ENCODE assay signal across 8 mouse cellular contexts in the genomic region with DNA sequence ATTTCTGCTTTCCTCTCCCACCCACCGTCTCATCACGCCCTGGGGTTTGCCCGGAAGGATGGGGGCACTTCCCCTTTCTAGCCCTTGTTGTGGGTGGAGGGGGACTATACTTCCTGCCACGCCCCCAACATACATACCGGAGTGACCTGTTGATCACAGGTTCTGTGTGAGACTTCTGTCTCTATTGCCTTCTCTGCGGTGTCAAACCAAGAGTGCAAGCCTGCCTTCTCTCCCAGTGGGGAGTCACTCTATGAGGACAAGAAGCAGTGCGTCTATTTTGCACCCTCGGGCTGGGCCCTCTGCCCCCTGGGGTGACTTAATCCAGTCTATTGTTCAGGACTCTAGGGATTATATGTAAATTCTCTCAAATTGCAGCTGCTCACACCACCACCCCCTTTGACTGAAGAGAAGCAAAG.
A peak's percentile ranks its signal among the peaks of the same experiment; 100 is the strongest.
DNase-seq lines count a peak whose midpoint lies in the region; ATAC-seq and TF ChIP-seq lines count a peak whose summit lies in the region.

No protein-coding gene starts in this region.

- H3K4me2 ChIP-seq in lung, embryonic 14.5 days, result peak overlapping the region; percentile 32
- 0 out of 2 replicates have a peak overlapping the region, but pooled peaks have one; percentile 8 for H3K4me2 ChIP-seq in heart, embryonic 16.5 days (ENCODE audit: low read depth, low read length)
- peak overlapping the region; percentile 27 for H3K4me2 ChIP-seq in midbrain, embryonic 11.5 days

- no peak for TF ChIP-seq CTCF in lung, embryonic 14.5 days (IDR thresholded peaks at IDR 0.05; ENCODE audit: low read depth)

- no peaks in the 10 kb centered on the region for H3K27me3 ChIP-seq in lung, embryonic 14.5 days (ENCODE audit: insufficient read depth, low read length)
- H3K27me3 ChIP-seq in heart, embryonic 16.5 days (ENCODE audit: control insufficient read depth, insufficient read depth, low read length), result no peaks in the 10 kb centered on the region
- no peaks in the 10 kb centered on the region; the same call in 1 of the 2 replicates for H3K27me3 ChIP-seq in midbrain, embryonic 11.5 days (ENCODE audit: control insufficient read depth, insufficient read depth, low read length)

- DNase-seq in lung, embryonic 14.5 days, result peak; percentile 26
- DNase-seq in lung, postnatal 14 days, result no peak
- peak; percentile 94 for DNase-seq in midbrain, embryonic 11.5 days (ENCODE audit: low spot score, missing footprints)
- peak; percentile 38 to 65 for DNase-seq in thymus, adult 18-20 months
- DNase-seq in right cerebral cortex, adult 18-20 months, result no peak
- no peak for DNase-seq in cerebellum, adult 11-12 months
- DNase-seq in left cerebral cortex, adult 8-10 months (ENCODE audit: low spot score in 2 of 2), result no peak

- peak; percentile 21; the same call in 1 of the 2 replicates for ATAC-seq in lung, embryonic 14.5 days (ENCODE audit: insufficient read depth)
- ATAC-seq in heart, embryonic 16.5 days (replicated peaks; ENCODE audit: extremely low read depth, insufficient read depth, low FRiP score), result no peak
- peak; percentile 78 for ATAC-seq in midbrain, embryonic 11.5 days (ENCODE audit: low FRiP score)

- H3K4me1 ChIP-seq in lung, embryonic 14.5 days (ENCODE audit: insufficient read depth), result peaks cover 20% of the 10 kb centered on the region; the same call in 1 of the 2 replicates
- H3K4me1 ChIP-seq in heart, embryonic 16.5 days (ENCODE audit: control insufficient read depth, insufficient read depth, low read length), result peaks cover 13% of the 10 kb centered on the region
- H3K4me1 ChIP-seq in midbrain, embryonic 11.5 days (ENCODE audit: control insufficient read depth, insufficient read depth, low read length), result peaks cover 22% of the 10 kb centered on the region

- no peaks in the 10 kb centered on the region for H3K9me3 ChIP-seq in lung, embryonic 14.5 days (ENCODE audit: low read depth, low read length)
- no peaks in the 10 kb centered on the region for H3K9me3 ChIP-seq in heart, embryonic 16.5 days (replicated peaks; ENCODE audit: control insufficient read depth, low read length)
- no peaks in the 10 kb centered on the region for H3K9me3 ChIP-seq in midbrain, embryonic 11.5 days (ENCODE audit: control insufficient read depth, low read length)

- 15% methylated on average over 8 of the region's 8 CpGs for WGBS in lung, embryonic 14.5 days
- 19% methylated on average over 8 of the region's 8 CpGs for WGBS in heart, embryonic 16.5 days
- WGBS in midbrain, embryonic 11.5 days, result 1% methylated on average over 8 of the region's 8 CpGs

- H3K27ac ChIP-seq in lung, embryonic 14.5 days (ENCODE audit: low read depth), result peak overlapping the region; percentile 69
- no peak overlapping the region for H3K27ac ChIP-seq in heart, embryonic 16.5 days (ENCODE audit: low read length)
- H3K27ac ChIP-seq in midbrain, embryonic 11.5 days (ENCODE audit: low read depth, low read length), result peak overlapping the region; percentile 60; the same call in 1 of the 2 replicates

- H3K4me3 ChIP-seq in lung, embryonic 14.5 days (ENCODE audit: low read depth, low read length), result no peak overlapping the region
- H3K4me3 ChIP-seq in heart, embryonic 16.5 days (ENCODE audit: low read length), result no peak overlapping the region
- H3K4me3 ChIP-seq in midbrain, embryonic 11.5 days (ENCODE audit: low read depth, low read length), result no peak overlapping the region

- H3K36me3 ChIP-seq in lung, embryonic 14.5 days (ENCODE audit: insufficient read depth), result no peaks in the 10 kb centered on the region
- H3K36me3 ChIP-seq in heart, embryonic 16.5 days (ENCODE audit: control insufficient read depth, insufficient read depth), result no peaks in the 10 kb centered on the region
- no peaks in the 10 kb centered on the region for H3K36me3 ChIP-seq in midbrain, embryonic 11.5 days (ENCODE audit: control insufficient read depth, insufficient read depth, low read length)

- no peak overlapping the region for H3K9ac ChIP-seq in lung, embryonic 14.5 days
- no peak overlapping the region; the same call in 1 of the 2 replicates for H3K9ac ChIP-seq in heart, embryonic 16.5 days (ENCODE audit: low read length)
- no peak overlapping the region for H3K9ac ChIP-seq in midbrain, embryonic 11.5 days (ENCODE audit: low read length)

Comparison
In these comparisons a context has a peak if more than half of its experiments do, and no peak if none do; other contexts are left out.
1. DNase-seq: peak in lung, embryonic 14.5 days (single experiment), midbrain, embryonic 11.5 days (single experiment) and thymus, adult 18-20 months (2 of 2); none in lung, postnatal 14 days (single experiment), right cerebral cortex, adult 18-20 months (single experiment), cerebellum, adult 11-12 months (single experiment) and left cerebral cortex, adult 8-10 months (0 of 2).
2. Peak in every context shown above with its lines, with median percentiles within 50 percentile points of each other: H3K4me2 ChIP-seq.